Mouse (Mus musculus) small intestine, adult 2 months (tissue): Measurements from ENCODE around the gene Txn2. TPM values are rescaled to one million over a fixed set of nuclear protein-coding genes. Genes with fewer than 3 reads are reported as not detected.

Experiments
- H3K27ac ChIP-seq: fragments of 200-500 bp; 2 replicates; pipeline ENCODE4 v1.5.1; 2012; ENCODE audit warnings: low read depth, low read length, control low read depth, inconsistent platforms; ENCODE audit not compliant: insufficient read depth
- H3K27me3 ChIP-seq: fragments of 200-500 bp; 2 replicates; pipeline ENCODE4 v1.6.1; 2012; ENCODE audit warnings: mild to moderate bottlenecking, moderate library complexity, low read length, inconsistent platforms; ENCODE audit not compliant: control insufficient read depth, insufficient read depth
- H3K36me3 ChIP-seq: fragments of 200-500 bp; 2 replicates; pipeline ENCODE4 v1.6.1; 2012; ENCODE audit warnings: mild to moderate bottlenecking, low read length, control low read depth, inconsistent platforms; ENCODE audit not compliant: control insufficient read depth, insufficient read depth
- H3K4me1 ChIP-seq: fragments of 200-500 bp; 2 replicates; pipeline ENCODE4 v1.6.1; 2012; ENCODE audit warnings: low read length, inconsistent platforms, mixed read lengths; ENCODE audit not compliant: control insufficient read depth, insufficient read depth, insufficient read length
- H3K4me3 ChIP-seq: fragments of 200-500 bp; 2 replicates; pipeline ENCODE4 v1.5.1; 2012; ENCODE audit warnings: low read depth, mild to moderate bottlenecking, control low read depth, inconsistent platforms, low read length, moderate library complexity
- CTCF ChIP-seq: fragments of 200-500 bp; IDR thresholded peaks from 2 replicates; pipeline ENCODE4 v1.5.1; 2012; ENCODE audit warnings: low read depth, mild to moderate bottlenecking, control low read depth, inconsistent platforms, low read length, moderate library complexity, mixed read lengths; ENCODE audit not compliant: insufficient replicate concordance, insufficient read length; ENCODE audit errors: extremely low read depth
- POLR2A ChIP-seq: fragments of 200-500 bp; IDR thresholded peaks from 2 replicates; pipeline ENCODE4 v1.6.1; 2012; ENCODE audit warnings: low read depth, mild to moderate bottlenecking, control low read depth, inconsistent platforms, low read length, moderate library complexity
- WGBS: fragments of 180-500 bp; shearing (Covaris S2); methylation state at CpG from one replicate; pipeline ENCODE4 v1.1.7; 2018; 5-methylcytosine and 5-hydroxymethylcytosine counted together
- polyA plus RNA-seq: library from polyadenylated mRNA; depleted of rRNA; stranded (reverse); fragments of >200 nt; gene quantifications from 2 replicates; pipeline ENCODE4 v1.2.3, GENCODE M21; 2012

Txn2 gene
- polyA plus RNA-seq, 1 experiment = 222 TPM

GRCm38 (mm10) chr15:77952921-77953320, 24.1 kb upstream of the Txn2 start:
- WGBS = 88% methylated on average over 3 of the region's 3 CpGs
- H3K27me3 ChIP-seq = peaks cover 5% of the 10 kb centered on the region; the same call in 1 of the 2 replicates
- H3K27ac ChIP-seq = no peak overlapping the region
- H3K36me3 ChIP-seq = no peaks in the 10 kb centered on the region
- no peak overlapping the region for H3K4me3 ChIP-seq
- no peak for TF ChIP-seq POLR2A
- H3K4me1 ChIP-seq = peaks cover 14% of the 10 kb centered on the region

- Histone ChIP-seq H3K4me3 (no peak overlapping the region), H3K27me3 (no peaks in the 10 kb centered on the region), H3K36me3 (no peaks in the 10 kb centered on the region), H3K4me1 (no peaks in the 10 kb centered on the region), H3K27ac (no peak overlapping the region)
- WGBS = 29% methylated on average over 7 of the region's 7 CpGs
- TF ChIP-seq POLR2A (no peak), CTCF (no peak)
These were observed 20.3 kb upstream of the Txn2 start for GRCm38 (mm10) chr15:77949061-77949460.

- no peak overlapping the region for H3K27ac ChIP-seq
- no peaks in the 10 kb centered on the region for H3K27me3 ChIP-seq
- TF ChIP-seq CTCF (no peak), POLR2A (no peak)
- 84% methylated on average over 4 of the region's 4 CpGs for WGBS
- H3K4me1 ChIP-seq = no peaks in the 10 kb centered on the region
- H3K36me3 ChIP-seq = no peaks in the 10 kb centered on the region
- H3K4me3 ChIP-seq = no peak overlapping the region
These were observed 16.9 kb upstream of the Txn2 start for GRCm38 (mm10) chr15:77945711-77946110.

- Histone ChIP-seq H3K4me1 (no peaks in the 10 kb centered on the region), H3K27ac (no peak overlapping the region), H3K36me3 (no peaks in the 10 kb centered on the region), H3K27me3 (no peaks in the 10 kb centered on the region), H3K4me3 (no peak overlapping the region)
- WGBS = 75% methylated on average over 3 of the region's 3 CpGs
- TF ChIP-seq CTCF (no peak), POLR2A (no peak)
These were observed 12.8 kb upstream of the Txn2 start for GRCm38 (mm10) chr15:77941563-77941962.

- H3K36me3 ChIP-seq = no peaks in the 10 kb centered on the region
- no peak overlapping the region for H3K27ac ChIP-seq
- no peaks in the 10 kb centered on the region for H3K4me1 ChIP-seq
- WGBS = 61% methylated on average over 5 of the region's 5 CpGs
- no peak for TF ChIP-seq CTCF
- TF ChIP-seq POLR2A = no peak
- H3K27me3 ChIP-seq = no peaks in the 10 kb centered on the region
- no peak overlapping the region for H3K4me3 ChIP-seq
These were observed 9.7 kb upstream of the Txn2 start for GRCm38 (mm10) chr15:77938516-77938915.

- Histone ChIP-seq H3K27me3 (no peaks in the 10 kb centered on the region), H3K4me3 (no peak overlapping the region), H3K4me1 (peaks cover 6% of the 10 kb centered on the region), H3K27ac (no peak overlapping the region), H3K36me3 (no peaks in the 10 kb centered on the region)
- 83% methylated on average over 14 of the region's 14 CpGs for WGBS
- TF ChIP-seq POLR2A = no peak
These were observed 7.0 kb upstream of the Txn2 start for GRCm38 (mm10) chr15:77935673-77936375.

GRCm38 (mm10) chr15:77934968-77935367, 6.2 kb upstream of the Txn2 start:
- H3K4me3 ChIP-seq = no peak overlapping the region
- H3K4me1 ChIP-seq = peaks cover 8% of the 10 kb centered on the region
- H3K36me3 ChIP-seq = no peaks in the 10 kb centered on the region
- 75% methylated on average over 5 of the region's 5 CpGs for WGBS
- no peak for TF ChIP-seq CTCF
- no peak for TF ChIP-seq POLR2A
- H3K27me3 ChIP-seq = no peaks in the 10 kb centered on the region
- no peak overlapping the region for H3K27ac ChIP-seq
